Mouse (Mus musculus) limb, embryonic 15.5 days (tissue): ENCODE data around the gene Mknk2. TPM values are rescaled to one million over a fixed set of nuclear protein-coding genes. Genes with fewer than 3 reads are reported as not detected.

Experiments used
- ATAC-seq: fragments of 200-750 bp; cut with Nextera tagmentation; 2 replicates; pipeline ENCODE4 v1.8.0; 2017; ENCODE audit warnings: low read depth, moderate TSS enrichment; ENCODE audit not compliant: insufficient number of reproducible peaks, low FRiP score, low TSS enrichment
- H3K27ac ChIP-seq: fragments of 300-500 bp; sonication (generic); 2 replicates; pipeline ENCODE4 v1.5.1; 2015; ENCODE audit warnings: moderate library complexity, mild to moderate bottlenecking, inconsistent platforms
- H3K27me3 ChIP-seq: fragments of 300-500 bp; sonication (generic); 2 replicates; pipeline ENCODE4 v1.6.1; 2015; ENCODE audit warnings: inconsistent platforms
- H3K36me3 ChIP-seq: fragments of 300-500 bp; sonication (generic); 2 replicates; pipeline ENCODE4 v1.6.1; 2015; ENCODE audit warnings: inconsistent platforms
- H3K4me1 ChIP-seq: fragments of 300-500 bp; sonication (generic); 2 replicates; pipeline ENCODE4 v1.6.1; 2015; ENCODE audit warnings: inconsistent platforms
- H3K4me2 ChIP-seq: fragments of 300-500 bp; sonication (generic); 2 replicates; pipeline ENCODE4 v1.6.1; 2015; ENCODE audit warnings: mild to moderate bottlenecking, inconsistent platforms
- H3K4me3 ChIP-seq: fragments of 300-500 bp; sonication (generic); 2 replicates; pipeline ENCODE4 v1.5.1; 2015; ENCODE audit warnings: mild to moderate bottlenecking, inconsistent platforms
- H3K9ac ChIP-seq: fragments of 300-500 bp; sonication (generic); 2 replicates; pipeline ENCODE4 v1.6.1; 2015; ENCODE audit warnings: inconsistent platforms
- H3K9me3 ChIP-seq: fragments of 300-500 bp; sonication (generic); 2 replicates; pipeline ENCODE4 v1.6.1; 2016; ENCODE audit warnings: inconsistent platforms
- WGBS: fragments of 180-500 bp; shearing (Covaris S2); methylation state at CpG from one replicate; pipeline ENCODE4 v1.1.7; 2015; 5-methylcytosine and 5-hydroxymethylcytosine counted together
- polyA plus RNA-seq: library from polyadenylated mRNA; unstranded; fragments of >200 nt; fragmentation: Nextera tagmentation; extraction: Ambion mirVana; gene quantifications from 2 replicates; pipeline ENCODE4 v1.2.1, GENCODE M21; 2015

Mknk2 gene
- polyA plus RNA-seq, 1 experiment from 2014 or later, result 97.5 TPM

DNA sequence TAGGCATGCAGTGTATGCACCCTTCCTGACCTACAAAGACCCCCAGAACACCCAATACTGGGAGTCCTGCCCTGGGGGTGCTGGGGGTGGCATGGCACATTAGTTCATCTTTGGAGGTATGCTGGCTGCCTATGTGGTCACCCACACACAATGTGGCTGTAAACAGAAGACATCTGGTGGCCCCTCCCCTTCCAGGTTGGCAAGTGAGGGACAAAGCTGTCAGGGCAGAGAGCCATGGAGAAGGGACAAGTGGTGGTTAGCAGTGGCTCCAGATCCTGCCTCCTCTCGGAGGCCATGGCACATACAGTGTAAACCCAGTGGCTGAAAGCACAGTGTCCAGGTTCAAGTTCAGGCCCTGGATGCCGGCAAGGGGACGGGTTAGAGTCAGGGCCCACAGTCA lies 8.7 kb upstream of the Mknk2 start:
- Histone ChIP-seq H3K27ac (no peak overlapping the region), H3K4me3 (no peak overlapping the region), H3K36me3 (peaks cover 74% of the 10 kb centered on the region), H3K4me1 (0 out of 2 replicates have a peak, but pooled peaks cover 2% of the 10 kb centered on the region), H3K4me2 (no peak overlapping the region), H3K27me3 (no peaks in the 10 kb centered on the region), H3K9ac (no peak overlapping the region), H3K9me3 (no peaks in the 10 kb centered on the region)
- 95% methylated on average over 3 of the region's 3 CpGs for WGBS
- no peak for ATAC-seq

DNA sequence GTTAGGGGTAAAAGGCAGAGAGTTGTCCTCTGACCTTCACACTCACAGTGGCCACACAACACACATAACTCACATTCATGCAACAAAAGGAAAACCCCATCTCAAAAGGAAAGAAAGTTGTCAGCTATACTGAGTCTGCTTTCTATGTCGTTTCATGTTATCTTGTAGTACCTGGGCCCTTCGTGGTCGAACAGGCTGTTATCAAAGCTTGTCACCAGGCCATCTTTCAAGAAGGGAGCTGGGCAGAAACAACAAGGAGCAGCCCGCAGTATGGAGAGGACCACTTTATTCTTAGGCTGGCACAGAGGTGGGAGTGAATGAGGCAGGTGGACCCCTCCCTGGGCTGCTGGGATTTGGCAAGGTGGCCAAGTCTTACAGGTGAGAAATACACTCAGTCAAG lies 7.1 kb upstream of the Mknk2 start:
- H3K27me3 ChIP-seq, result no peaks in the 10 kb centered on the region
- ATAC-seq, result no peak
- H3K4me1 ChIP-seq, result peaks cover 3% of the 10 kb centered on the region; the same call in 1 of the 2 replicates
- H3K4me2 ChIP-seq, result no peak overlapping the region
- no peak overlapping the region for H3K27ac ChIP-seq
- H3K36me3 ChIP-seq, result peaks cover 57% of the 10 kb centered on the region
- WGBS, result 89% methylated on average over 4 of the region's 4 CpGs
- H3K4me3 ChIP-seq, result no peak overlapping the region
- no peak overlapping the region for H3K9ac ChIP-seq
- H3K9me3 ChIP-seq, result no peaks in the 10 kb centered on the region

DNA sequence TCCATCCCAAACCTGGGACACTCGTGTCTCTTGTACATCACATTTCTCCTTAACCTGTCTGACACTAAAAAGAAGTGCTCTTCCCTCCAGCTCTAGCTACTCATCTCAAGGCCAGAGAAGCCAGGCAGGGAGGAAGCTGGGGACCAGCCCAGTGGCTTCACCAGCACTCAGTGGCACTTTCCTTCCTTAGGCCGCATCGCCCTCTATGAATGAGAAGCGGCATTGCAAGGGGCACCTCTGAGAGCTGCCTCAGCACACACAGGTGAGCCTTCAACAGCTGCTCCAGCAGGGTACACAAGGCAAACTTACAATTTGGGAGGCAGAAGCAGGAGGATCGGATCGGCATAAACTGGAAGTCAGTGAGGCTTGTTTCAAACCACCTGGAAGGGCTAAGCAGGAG lies 6.3 kb upstream of the Mknk2 start:
- Histone ChIP-seq H3K4me3 (no peak overlapping the region), H3K36me3 (peaks cover 50% of the 10 kb centered on the region), H3K4me1 (peaks cover 11% of the 10 kb centered on the region), H3K4me2 (no peak overlapping the region), H3K27ac (no peak overlapping the region), H3K27me3 (no peaks in the 10 kb centered on the region), H3K9me3 (no peaks in the 10 kb centered on the region), H3K9ac (no peak overlapping the region)
- WGBS, result 56% methylated on average over 6 of the region's 6 CpGs
- no peak for ATAC-seq

DNA sequence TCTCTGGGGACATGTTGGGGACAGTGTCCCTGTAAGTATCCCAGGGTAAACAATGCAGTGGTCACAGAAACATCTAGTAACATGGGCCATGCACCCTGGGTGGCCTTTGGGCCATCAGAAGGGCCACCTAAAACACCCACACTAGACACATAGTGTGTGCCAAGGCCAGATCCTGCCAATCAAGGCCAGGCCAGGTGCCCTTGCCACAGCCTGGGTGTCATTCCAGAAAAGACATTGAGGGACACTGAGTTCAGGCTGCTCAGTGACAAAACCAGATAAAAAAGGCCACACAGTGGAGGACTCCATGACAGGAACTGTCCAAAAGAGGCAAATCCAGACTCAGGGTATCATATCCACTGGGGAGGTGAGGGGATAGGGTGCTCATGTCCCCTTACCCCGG lies 5.7 kb upstream of the Mknk2 start:
- Histone ChIP-seq H3K9me3 (no peaks in the 10 kb centered on the region), H3K36me3 (peaks cover 45% of the 10 kb centered on the region), H3K4me1 (peaks cover 17% of the 10 kb centered on the region), H3K4me3 (no peak overlapping the region), H3K27me3 (no peaks in the 10 kb centered on the region), H3K4me2 (no peak overlapping the region), H3K27ac (no peak overlapping the region), H3K9ac (no peak overlapping the region)
- no peak for ATAC-seq
- 96% methylated on average over 1 of the region's 1 CpGs for WGBS

DNA sequence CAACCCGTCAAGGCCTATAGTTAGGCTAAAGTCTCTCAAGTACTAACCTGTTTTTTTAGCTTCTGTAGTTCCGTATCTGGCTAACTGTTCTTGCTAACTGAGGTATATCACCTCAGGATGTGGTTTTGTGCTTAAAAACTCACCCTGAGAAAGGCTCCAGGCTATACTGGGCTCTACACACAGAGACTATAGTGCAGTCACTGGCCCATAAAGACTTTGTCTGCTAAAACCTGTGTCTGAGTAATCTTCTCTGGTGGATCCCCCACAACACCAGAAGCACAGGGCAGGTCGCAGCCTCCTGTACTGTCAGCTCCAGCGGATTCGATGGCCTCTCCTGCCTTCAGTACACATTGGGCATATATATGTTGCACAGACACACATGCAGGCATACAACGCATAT lies 4.1 kb upstream of the Mknk2 start:
- Histone ChIP-seq H3K27ac (no peak overlapping the region), H3K4me3 (no peak overlapping the region), H3K36me3 (peaks cover 37% of the 10 kb centered on the region), H3K27me3 (no peaks in the 10 kb centered on the region), H3K9me3 (no peaks in the 10 kb centered on the region), H3K4me2 (no peak overlapping the region), H3K4me1 (peaks cover 33% of the 10 kb centered on the region), H3K9ac (no peak overlapping the region)
- WGBS, result 91% methylated on average over 6 of the region's 6 CpGs
- no peak for ATAC-seq

DNA sequence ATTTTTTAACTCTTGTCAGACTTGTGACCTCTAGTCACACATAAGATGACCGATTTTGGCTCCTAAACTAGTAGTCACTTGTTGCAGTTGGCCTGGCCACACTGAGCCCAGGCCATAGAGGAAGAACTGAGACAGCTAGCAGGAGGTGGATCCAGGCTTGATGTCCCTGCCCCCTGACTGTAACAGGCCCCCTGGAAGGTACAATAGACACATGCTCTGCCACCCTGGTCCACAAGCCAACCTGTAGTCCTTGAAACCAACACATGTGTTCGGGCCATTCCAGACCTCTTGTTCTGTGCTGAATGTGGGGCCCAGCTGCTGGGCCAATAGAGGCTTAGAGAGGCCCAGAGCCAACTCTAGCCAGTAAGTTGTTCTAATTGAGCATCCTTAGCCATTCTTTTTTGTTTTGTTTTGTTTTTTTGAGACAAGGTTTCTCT lies 2.4 kb upstream of the Mknk2 start:
- peaks cover 37% of the 10 kb centered on the region for H3K4me1 ChIP-seq
- peaks cover 20% of the 10 kb centered on the region for H3K36me3 ChIP-seq
- no peak for ATAC-seq
- WGBS, result 75% methylated on average over 2 of the region's 2 CpGs
- H3K27ac ChIP-seq, result peak overlapping the region; percentile 98; the same call in 1 of the 2 replicates
- H3K9ac ChIP-seq, result no peak overlapping the region
- H3K4me3 ChIP-seq, result no peak overlapping the region
- H3K4me2 ChIP-seq, result no peak overlapping the region
- H3K9me3 ChIP-seq, result no peaks in the 10 kb centered on the region
- no peaks in the 10 kb centered on the region for H3K27me3 ChIP-seq

DNA sequence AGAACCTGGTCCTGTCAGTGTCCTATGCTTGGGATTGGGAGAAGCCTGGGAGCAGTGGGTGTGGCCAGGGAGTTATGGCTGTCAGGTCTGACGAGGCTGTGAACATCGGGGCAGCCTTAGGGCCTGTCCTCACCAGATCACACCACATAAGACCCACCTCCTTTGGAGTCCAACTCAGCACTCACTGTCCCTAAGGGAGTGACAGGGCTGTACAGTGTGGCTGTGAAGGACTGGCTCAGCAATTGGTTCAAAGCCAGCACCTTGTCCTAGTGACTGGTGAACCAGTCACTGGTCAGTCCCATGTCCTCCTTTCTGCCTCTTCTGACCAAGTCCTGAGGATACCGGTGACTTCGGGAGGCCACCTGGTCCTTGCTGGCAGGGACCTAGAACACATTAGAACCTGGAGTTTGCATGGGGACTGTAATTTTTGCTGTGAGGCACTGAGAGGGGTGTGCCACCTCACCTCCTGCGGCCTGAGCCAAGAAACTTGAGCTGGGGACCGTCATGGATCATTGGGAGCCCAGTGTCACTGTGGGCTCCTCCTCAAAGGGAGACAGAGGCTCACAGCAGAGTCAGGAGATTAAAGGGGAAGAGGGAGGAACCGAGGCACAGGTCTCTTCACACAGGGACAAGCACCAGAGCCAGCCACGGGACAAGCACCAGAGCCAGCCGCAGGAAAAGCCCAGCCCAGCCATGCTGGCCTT lies 1.8 kb upstream of the Mknk2 start:
- 50% methylated on average over 9 of the region's 9 CpGs for WGBS
- Histone ChIP-seq H3K27ac (peak overlapping the region; percentile 98), H3K4me2 (no peak overlapping the region), H3K9me3 (no peaks in the 10 kb centered on the region), H3K36me3 (peaks cover 14% of the 10 kb centered on the region; the same call in 1 of the 2 replicates), H3K9ac (no peak overlapping the region), H3K27me3 (no peaks in the 10 kb centered on the region), H3K4me1 (peaks cover 41% of the 10 kb centered on the region), H3K4me3 (no peak overlapping the region)
- ATAC-seq, result no peak

DNA sequence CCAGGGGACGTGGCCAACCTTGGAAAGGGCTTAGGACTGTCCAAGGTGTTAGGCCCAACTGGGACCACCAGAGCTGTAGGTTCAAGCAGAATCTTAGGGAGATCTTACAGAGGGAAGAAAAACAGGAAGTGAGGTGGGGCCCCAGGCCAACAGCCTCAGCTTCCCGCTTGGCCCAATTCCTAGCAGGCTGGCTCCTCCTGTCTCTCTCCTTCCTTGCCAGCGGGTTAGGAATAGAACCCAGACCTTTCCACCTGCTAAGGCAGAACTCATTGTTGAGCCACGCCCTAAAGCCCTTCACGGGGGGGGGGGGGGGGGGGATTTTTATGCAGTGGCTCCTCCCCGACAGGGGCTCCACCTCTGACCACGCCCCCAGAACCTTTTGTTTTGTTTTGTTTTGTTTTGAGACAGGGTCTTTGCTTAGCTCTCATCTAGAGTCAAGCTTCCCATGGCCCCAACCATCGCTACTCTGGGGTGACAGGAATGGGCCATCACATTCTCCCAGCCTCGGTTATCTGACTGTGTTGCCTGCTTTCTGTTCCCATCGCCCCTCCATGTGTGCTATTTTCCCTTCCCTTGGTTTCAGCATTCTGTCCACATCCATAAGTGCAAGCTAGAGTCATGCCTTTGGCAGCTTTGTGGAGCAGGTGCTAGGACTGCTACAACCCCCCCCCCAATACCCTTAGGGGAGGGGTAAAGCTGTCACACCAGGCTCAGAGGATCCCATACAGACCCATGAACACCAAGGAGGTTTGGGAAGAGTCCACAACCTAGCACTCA lies 877 bp upstream of the Mknk2 start:
- H3K4me2 ChIP-seq, result peak overlapping the region; percentile 58
- H3K9ac ChIP-seq, result no peak overlapping the region
- no peaks in the 10 kb centered on the region for H3K9me3 ChIP-seq
- no peak for ATAC-seq
- H3K36me3 ChIP-seq, result peaks cover 6% of the 10 kb centered on the region; the same call in 1 of the 2 replicates
- WGBS, result 44% methylated on average over 9 of the region's 10 CpGs
- H3K4me3 ChIP-seq, result no peak overlapping the region
- peaks cover 48% of the 10 kb centered on the region for H3K4me1 ChIP-seq
- H3K27ac ChIP-seq, result peak overlapping the region; percentile 98
- no peaks in the 10 kb centered on the region for H3K27me3 ChIP-seq

DNA sequence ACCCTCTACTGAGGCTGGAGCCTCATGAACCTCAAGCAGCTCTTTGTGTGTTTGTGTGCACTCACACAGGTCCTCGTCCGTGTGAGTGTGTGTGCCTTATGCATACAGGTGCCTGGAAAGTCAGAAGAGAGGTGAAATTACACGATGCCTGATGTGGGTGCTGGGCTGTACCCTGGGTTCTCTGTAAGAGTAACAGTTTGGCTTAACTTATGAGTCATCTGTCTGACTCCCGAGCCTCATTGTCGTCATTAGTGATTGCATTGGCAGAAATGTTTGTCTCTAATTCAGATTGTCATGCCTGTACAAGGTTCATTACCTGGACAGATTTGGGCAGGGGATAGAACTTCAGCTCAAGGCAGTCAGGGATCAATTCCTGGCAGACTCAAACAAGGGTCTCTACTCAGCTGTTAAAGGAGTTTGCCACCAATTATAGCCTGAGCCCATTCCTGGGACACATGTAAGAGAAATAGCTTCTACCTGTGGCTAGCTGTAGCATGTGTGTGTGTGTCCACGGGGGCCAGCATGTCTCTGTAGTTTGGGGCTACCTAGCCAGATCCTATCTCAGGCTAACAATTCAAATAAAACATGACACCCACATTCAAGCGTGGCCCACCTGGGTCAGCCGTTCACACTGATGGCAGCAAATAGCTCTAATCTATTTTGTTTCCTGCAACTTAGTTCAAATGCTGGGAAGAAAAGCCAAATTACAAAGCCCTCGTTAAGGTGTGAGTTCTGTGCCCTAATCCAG lies 610 bp downstream of the Mknk2 start:
- H3K4me2 ChIP-seq, result peak overlapping the region; percentile 58
- H3K36me3 ChIP-seq, result peaks cover 4% of the 10 kb centered on the region; the same call in 1 of the 2 replicates
- WGBS, result 18% methylated on average over 9 of the region's 9 CpGs
- H3K27me3 ChIP-seq, result no peaks in the 10 kb centered on the region
- H3K9ac ChIP-seq, result peak overlapping the region; percentile 69
- peak overlapping the region; percentile 98 for H3K27ac ChIP-seq
- peaks cover 63% of the 10 kb centered on the region for H3K4me1 ChIP-seq
- ATAC-seq, result no peak
- H3K9me3 ChIP-seq, result no peaks in the 10 kb centered on the region
- H3K4me3 ChIP-seq, result peak overlapping the region; percentile 95

DNA sequence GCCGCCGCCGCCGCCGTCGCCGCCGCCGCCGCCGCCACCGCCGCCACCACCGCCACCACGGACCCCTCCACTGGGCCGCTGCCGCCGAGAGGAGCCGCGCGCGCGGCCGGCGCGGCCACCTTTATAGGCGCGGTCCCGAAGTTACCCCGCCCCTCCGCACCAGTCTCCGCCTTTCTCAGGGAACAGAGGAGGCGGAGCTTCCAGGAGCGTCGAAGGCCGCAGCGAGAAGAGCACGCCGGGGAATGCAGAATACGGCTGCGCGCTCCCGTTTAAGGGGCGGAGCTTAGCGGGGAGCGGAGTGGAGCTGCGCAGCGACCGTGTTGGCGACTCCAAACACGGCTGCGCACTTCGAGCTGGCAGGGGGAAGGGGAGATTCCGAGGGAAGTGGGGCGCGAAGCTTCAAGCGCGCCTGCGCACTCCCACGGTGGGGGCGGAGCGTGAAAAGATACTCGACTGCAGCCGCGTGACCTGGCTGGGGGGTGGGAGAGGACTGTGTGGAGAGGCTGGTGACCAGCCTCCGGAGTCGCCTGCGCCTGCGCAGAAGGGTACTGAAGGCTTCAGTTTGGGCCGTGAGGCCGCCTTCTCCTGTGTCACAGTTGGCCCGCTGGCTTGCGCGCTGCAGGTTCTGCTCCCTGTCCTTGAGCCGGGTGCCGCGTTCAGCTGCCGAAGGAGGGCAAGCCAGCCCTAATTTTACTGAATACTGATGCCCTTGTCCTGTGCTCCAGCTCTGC lies 1.5 kb downstream of the Mknk2 start:
- Histone ChIP-seq H3K9ac (peak overlapping the region; percentile 98), H3K4me3 (peak overlapping the region; percentile 95), H3K36me3 (peaks cover 13% of the 10 kb centered on the region), H3K9me3 (no peaks in the 10 kb centered on the region), H3K4me1 (peaks cover 72% of the 10 kb centered on the region), H3K27ac (peak overlapping the region; percentile 98), H3K27me3 (no peaks in the 10 kb centered on the region), H3K4me2 (peak overlapping the region; percentile 58)
- peak; percentile 94 for ATAC-seq
- WGBS, result under 1% methylated on average over 72 of the region's 78 CpGs

DNA sequence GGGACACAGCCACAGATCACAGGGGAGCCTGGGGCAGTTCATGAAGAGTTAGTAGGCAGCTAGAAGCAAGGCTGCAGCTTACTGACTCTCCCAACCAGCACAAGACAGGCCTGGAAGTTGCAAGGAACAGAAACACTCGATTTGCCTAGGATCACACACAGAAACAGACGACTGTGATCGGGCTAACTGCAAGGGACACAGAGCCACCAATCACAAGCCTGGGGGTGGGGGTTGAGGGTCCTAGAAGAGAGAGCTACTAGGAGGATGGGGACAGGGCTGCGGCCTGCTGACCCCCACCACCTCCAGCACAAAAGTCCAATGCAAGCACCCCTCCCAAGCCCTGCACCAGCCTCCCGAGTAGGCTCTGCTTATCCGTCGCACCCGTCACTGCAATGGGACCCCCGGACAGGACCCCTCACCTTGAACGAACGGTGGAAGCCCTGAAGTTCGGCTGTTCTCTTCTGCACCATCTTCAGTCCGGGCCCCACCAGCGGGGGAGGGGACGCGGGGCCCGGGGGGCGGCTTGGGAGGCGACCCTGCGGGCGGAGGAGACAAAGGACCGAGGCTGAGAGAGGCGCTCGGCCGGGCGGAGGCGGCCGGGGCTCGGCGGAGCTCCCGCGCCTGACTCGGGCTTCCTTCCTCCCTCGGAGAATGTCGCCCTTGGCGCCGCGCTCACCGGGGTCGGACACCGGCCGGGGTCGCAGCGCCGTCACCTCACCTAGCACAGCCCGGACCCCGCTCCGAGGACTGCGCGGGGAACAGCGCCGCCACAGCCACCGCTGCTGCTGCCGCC lies 2.3 kb downstream of the Mknk2 start:
- peak overlapping the region; percentile 98 for H3K9ac ChIP-seq
- H3K4me3 ChIP-seq, result peak overlapping the region; percentile 95
- H3K27me3 ChIP-seq, result no peaks in the 10 kb centered on the region
- H3K27ac ChIP-seq, result peak overlapping the region; percentile 89
- H3K36me3 ChIP-seq, result peaks cover 21% of the 10 kb centered on the region
- no peaks in the 10 kb centered on the region for H3K9me3 ChIP-seq
- peak overlapping the region; percentile 58 for H3K4me2 ChIP-seq
- H3K4me1 ChIP-seq, result peaks cover 78% of the 10 kb centered on the region
- ATAC-seq, result no peak
- WGBS, result under 1% methylated on average over 34 of the region's 54 CpGs
